Mouse (Mus musculus) CH12.LX (cell line): ENCODE measurements around the gene Srcin1. TPM values are rescaled to one million over a fixed set of nuclear protein-coding genes. Genes with fewer than 3 reads are reported as not detected.

ENCODE experiments used
- DNase-seq: peaks from one replicate; pipeline ENCODE4 v3.0.0-alpha.2; 2013; ENCODE audit errors: extremely low read depth
- H3K27ac ChIP-seq: 2 replicates; pipeline ENCODE4 v1.5.1; 2012; ENCODE audit warnings: low read depth, mild to moderate bottlenecking, control low read depth, moderate library complexity; ENCODE audit not compliant: insufficient read depth
- H3K27me3 ChIP-seq: replicated peaks from 2 replicates; pipeline ENCODE3; 2012; ENCODE audit warnings: inconsistent platforms
- H3K36me3 ChIP-seq, 2 experiments: replicated peaks in 1 of 2; 2 replicates each; pipeline versions ENCODE3 to v1.6.1; 2012; ENCODE audit warnings: inconsistent platforms in 1 of 2, low read length in 1 of 2, mild to moderate bottlenecking in 1 of 2, mixed read lengths in 1 of 2, moderate library complexity in 1 of 2; ENCODE audit not compliant: control insufficient read depth in 1 of 2, insufficient read depth in 1 of 2
- H3K4me1 ChIP-seq, 2 experiments: 2 replicates each; pipeline ENCODE4 v1.6.1; 2012; ENCODE audit warnings: inconsistent platforms in 1 of 2, moderate library complexity in 1 of 2; ENCODE audit not compliant: insufficient read depth in 2 of 2, control insufficient read depth in 1 of 2
- H3K4me2 ChIP-seq: 2 replicates; pipeline ENCODE4 v1.6.1; 2012; ENCODE audit warnings: low read depth, mild to moderate bottlenecking, control low read depth; ENCODE audit not compliant: poor library complexity, insufficient read depth, severe bottlenecking
- H3K4me3 ChIP-seq, 3 experiments: fragments of 150-350 bp in 1 of 3; sonication (generic) in 1 of 3; replicated peaks in 1 of 3; 2 replicates each; pipeline versions ENCODE3 to v1.5.1; 2011 to 2012; ENCODE audit warnings: low read depth in 2 of 3, low read length in 2 of 3, mild to moderate bottlenecking in 2 of 3, moderate library complexity in 2 of 3, control low read depth in 1 of 3, improper control_type of control experiment in 1 of 3, inconsistent platforms in 1 of 3, mixed read lengths in 1 of 3; ENCODE audit not compliant: poor library complexity in 1 of 3
- H3K79me2 ChIP-seq: replicated peaks from 2 replicates; pipeline ENCODE4 v1.6.1; 2012; ENCODE audit warnings: mild to moderate bottlenecking, moderate library complexity; ENCODE audit not compliant: control insufficient read depth, poor library complexity, insufficient read depth, severe bottlenecking; ENCODE audit errors: extremely low read depth
- H3K9ac ChIP-seq: 2 replicates; pipeline ENCODE4 v1.6.1; 2012; ENCODE audit warnings: low read depth, mild to moderate bottlenecking, control low read depth, moderate library complexity; ENCODE audit not compliant: insufficient read depth
- H3K9me3 ChIP-seq: replicated peaks from 2 replicates; pipeline ENCODE3; 2012; ENCODE audit warnings: low read length, inconsistent platforms, mixed read lengths
- CHD1 ChIP-seq: IDR thresholded peaks from 2 replicates; pipeline ENCODE4 v1.6.1; 2012; ENCODE audit warnings: low read depth, low read length, improper control_type of control experiment, inconsistent platforms
- CHD2 ChIP-seq: IDR thresholded peaks from 2 replicates; pipeline ENCODE4 v1.6.1; 2011; ENCODE audit warnings: low read length, improper control_type of control experiment
- CTCF ChIP-seq, 2 experiments: IDR thresholded peaks in 1 of 2; conservative IDR thresholded peaks in 1 of 2; 2 replicates each; pipeline ENCODE4 v1.5.1; 2011 to 2012; ENCODE audit warnings: low read depth in 2 of 2, low read length in 2 of 2, improper control_type of control experiment in 1 of 2, inconsistent platforms in 1 of 2, mild to moderate bottlenecking in 1 of 2, moderate library complexity in 1 of 2
- E2F4 ChIP-seq: IDR thresholded peaks from 2 replicates; pipeline ENCODE4 v1.6.1; 2011; ENCODE audit warnings: low read depth, low read length, improper control_type of control experiment; ENCODE audit not compliant: insufficient replicate concordance
- EP300 ChIP-seq: IDR thresholded peaks from 2 replicates; pipeline ENCODE4 v1.6.1; 2011; ENCODE audit warnings: low read length, improper control_type of control experiment
- HCFC1 ChIP-seq: IDR thresholded peaks from 2 replicates; pipeline ENCODE4 v1.6.1; 2012; ENCODE audit warnings: low read depth, mild to moderate bottlenecking, inconsistent platforms, low read length, improper control_type of control experiment
- IRF4 ChIP-seq: IDR thresholded peaks from 2 replicates; pipeline ENCODE4 v1.6.1; 2014; ENCODE audit warnings: low read depth, mild to moderate bottlenecking, inconsistent platforms, low read length, improper control_type of control experiment
- JUND ChIP-seq: conservative IDR thresholded peaks from 2 replicates; pipeline ENCODE4 v1.6.1; 2011; ENCODE audit warnings: low read depth, low read length, improper control_type of control experiment
- KAT2A ChIP-seq: IDR thresholded peaks from 2 replicates; pipeline ENCODE4 v1.6.1; 2012; ENCODE audit warnings: low read length, improper control_type of control experiment, inconsistent platforms; ENCODE audit not compliant: insufficient replicate concordance
- MAFK ChIP-seq: IDR thresholded peaks from 2 replicates; pipeline ENCODE4 v1.6.1; 2011; ENCODE audit warnings: low read length, improper control_type of control experiment; ENCODE audit not compliant: insufficient replicate concordance
- MAZ ChIP-seq: IDR thresholded peaks from 2 replicates; pipeline ENCODE4 v1.6.1; 2012; ENCODE audit warnings: low read depth, mild to moderate bottlenecking, inconsistent platforms, low read length, improper control_type of control experiment, moderate library complexity
- MEF2A ChIP-seq: IDR thresholded peaks from 2 replicates; pipeline ENCODE4 v1.6.1; 2014; ENCODE audit warnings: low read depth, mild to moderate bottlenecking, inconsistent platforms, low read length, improper control_type of control experiment, borderline replicate concordance
- MYC ChIP-seq: IDR thresholded peaks from 2 replicates; pipeline ENCODE4 v1.6.1; 2011; ENCODE audit warnings: low read depth, mild to moderate bottlenecking, improper control_type of control experiment, low read length
- NELFE ChIP-seq: IDR thresholded peaks from 2 replicates; pipeline ENCODE4 v1.6.1; 2011; ENCODE audit warnings: low read depth, low read length, improper control_type of control experiment
- NRF1 ChIP-seq: IDR thresholded peaks from 2 replicates; pipeline ENCODE4 v1.6.1; 2014; ENCODE audit warnings: low read depth, mild to moderate bottlenecking, inconsistent platforms, low read length, improper control_type of control experiment, moderate library complexity
- POLR2AphosphoS2 ChIP-seq: IDR thresholded peaks from 2 replicates; pipeline ENCODE4 v1.6.1; 2011; ENCODE audit warnings: low read depth, low read length, improper control_type of control experiment
- RAD21 ChIP-seq: IDR thresholded peaks from 2 replicates; pipeline ENCODE4 v1.6.1; 2011; ENCODE audit warnings: low read depth, mild to moderate bottlenecking, low read length, improper control_type of control experiment, moderate library complexity
- SIN3A ChIP-seq: IDR thresholded peaks from 2 replicates; pipeline ENCODE4 v1.6.1; 2012; ENCODE audit warnings: low read length, improper control_type of control experiment, inconsistent platforms
- SMC3 ChIP-seq: IDR thresholded peaks from 2 replicates; pipeline ENCODE4 v1.6.1; 2011; ENCODE audit warnings: low read depth, low read length, improper control_type of control experiment
- TBP ChIP-seq: conservative IDR thresholded peaks from 2 replicates; pipeline ENCODE4 v1.6.1; 2011; ENCODE audit warnings: low read depth, low read length, improper control_type of control experiment
- TCF12 ChIP-seq: IDR thresholded peaks from 2 replicates; pipeline ENCODE4 v1.6.1; 2014; ENCODE audit warnings: low read depth, mild to moderate bottlenecking, inconsistent platforms, low read length, improper control_type of control experiment
- UBTF ChIP-seq: IDR thresholded peaks from 2 replicates; pipeline ENCODE4 v1.6.1; 2012; ENCODE audit warnings: low read depth, mild to moderate bottlenecking, inconsistent platforms, low read length, improper control_type of control experiment, moderate library complexity
- USF1 ChIP-seq: IDR thresholded peaks from 2 replicates; pipeline ENCODE4 v1.6.1; 2014; ENCODE audit warnings: low read depth, mild to moderate bottlenecking, inconsistent platforms, low read length, improper control_type of control experiment
- USF2 ChIP-seq: conservative IDR thresholded peaks from 2 replicates; pipeline ENCODE4 v1.6.1; 2011; ENCODE audit warnings: low read depth, low read length, improper control_type of control experiment
- ZC3H11A ChIP-seq: IDR thresholded peaks from 2 replicates; pipeline ENCODE4 v1.6.1; 2012; ENCODE audit warnings: low read depth, mild to moderate bottlenecking, inconsistent platforms, low read length, improper control_type of control experiment
- ZKSCAN1 ChIP-seq: IDR thresholded peaks from 2 replicates; pipeline ENCODE4 v1.6.1; 2012; ENCODE audit warnings: low read depth, inconsistent platforms, low read length, improper control_type of control experiment, borderline replicate concordance
- dilution Hi-C: fragments of 300-500 bp; cut with MboI; formaldehyde crosslinking; loops from 2 replicates; pipeline ENCODE4 v1.14.3; 2020; ENCODE audit warnings: low sequenced_read_pairs; ENCODE audit not compliant: extremely low pct_unique_long_range_greater_than_20kb, extremely low pct_ligation_motif_present
- in situ Hi-C: fragments of 300-500 bp; cut with MboI; formaldehyde crosslinking; loops from 3 replicates; pipeline ENCODE4 v1.14.3; 2019; ENCODE audit warnings: low sequenced_read_pairs, low pct_ligation_motif_present, low pct_unique_long_range_greater_than_20kb, mixed read lengths
- polyA plus RNA-seq: library from polyadenylated mRNA; unstranded; fragments of >175 nt; gene quantifications from 2 replicates; pipeline ENCODE4 v1.2.1, GENCODE M21; 2012; ENCODE audit warnings: low read depth; ENCODE audit not compliant: insufficient read length
- total RNA-seq, 2 experiments: library from RNA; depleted of rRNA; stranded (reverse); fragments of 300-350 nt in 1 of 2; fragments of >200 nt in 1 of 2; gene quantifications; 2 replicates each; pipeline ENCODE4 v1.2.3; 2012 to 2014

Srcin1 gene
- total and polyA plus RNA-seq, 3 experiments, result 0.08 to 0.09 TPM; not detected in 1

- Histone ChIP-seq H3K4me1 (peaks cover 3 to 8% of the 10 kb centered on the region in 2 experiments; a peak in 2 of 4 replicates), H3K4me3 (no peak overlapping the region), H3K9ac (no peak overlapping the region), H3K27ac (no peak overlapping the region), H3K9me3 (peaks cover 3% of the 10 kb centered on the region), H3K36me3 (no peaks in the 10 kb centered on the region), H3K79me2 (no peaks in the 10 kb centered on the region), H3K4me2 (no peak overlapping the region), H3K27me3 (peaks cover 83% of the 10 kb centered on the region)
- DNase-seq, result no peak
- dilution Hi-C loops, result no loop called here
- in situ Hi-C loops, result loop anchor here (5.0 kb wide), 1 partner anchor 43 kb away; no protein-coding TSS in a partner anchor
- no peak for TF ChIP-seq IRF4
- TF ChIP-seq TBP, result no peak
- no peak for TF ChIP-seq ZC3H11A
- no peak for TF ChIP-seq TCF12
- no peak for TF ChIP-seq E2F4
- no peak for TF ChIP-seq MEF2A
- no peak for TF ChIP-seq RAD21
- TF ChIP-seq CHD1, result no peak
- TF ChIP-seq KAT2A, result no peak
- no peak for TF ChIP-seq ZKSCAN1
- TF ChIP-seq MYC, result no peak
- TF ChIP-seq EP300, result no peak
- no peak for TF ChIP-seq SIN3A
- TF ChIP-seq JUND, result no peak
- TF ChIP-seq UBTF, result no peak
- TF ChIP-seq POLR2AphosphoS2, result no peak
- no peak for TF ChIP-seq MAZ
- no peak for TF ChIP-seq USF1
- TF ChIP-seq NELFE, result no peak
Observed at GRCm38 (mm10) chr11:97579088-97579857, 3.3 kb upstream of the Srcin1 start.

- peaks cover 88% of the 10 kb centered on the region for H3K27me3 ChIP-seq
- H3K27ac ChIP-seq, result no peak overlapping the region
- no peak overlapping the region for H3K4me3 ChIP-seq
- TF ChIP-seq EP300 (no peak), USF1 (no peak), MYC (no peak), HCFC1 (no peak), CTCF (conservative IDR thresholded peaks at IDR 0.05 in 1 of 2, IDR thresholded peaks at IDR 0.05 in 1 of 2; ENCODE audit: low read depth in 2 of 2, low read length in 2 of 2) (no peak), USF2 (no peak), SMC3 (no peak), CHD2 (no peak), NRF1 (no peak), MAZ (no peak), CHD1 (no peak), NELFE (no peak), TBP (no peak), MAFK (no peak)
- no peak for DNase-seq
- H3K79me2 ChIP-seq, result no peaks in the 10 kb centered on the region
- dilution Hi-C loops (no loop called here), in situ Hi-C loops (loop anchor here (5.0 kb wide), 1 partner anchor 44 kb away; no protein-coding TSS in a partner anchor)
- no peaks in the 10 kb centered on the region for H3K36me3 ChIP-seq
- H3K9ac ChIP-seq, result no peak overlapping the region
- H3K4me2 ChIP-seq, result no peak overlapping the region
- H3K4me1 ChIP-seq, result peaks cover 5 to 10% of the 10 kb centered on the region in 2 experiments; a peak in 2 of 4 replicates
- H3K9me3 ChIP-seq, result peaks cover 3% of the 10 kb centered on the region
Observed at GRCm38 (mm10) chr11:97578286-97578685, 2.3 kb upstream of the Srcin1 start.
